Mouse (Mus musculus) embryonic facial prominence, embryonic 14.5 days (tissue): ENCODE data around the gene Glg1. TPM values are rescaled to one million over a fixed set of nuclear protein-coding genes. Genes with fewer than 3 reads are reported as not detected.
A peak's percentile ranks its signal among the peaks of the same experiment; 100 is the strongest.

Experiments used
- ATAC-seq: fragments of 200-750 bp; cut with Nextera tagmentation; 2 replicates; pipeline ENCODE4 v1.8.0; 2017; ENCODE audit warnings: low read depth, moderate number of reproducible peaks, moderate TSS enrichment
- DNase-seq: peaks from one replicate; pipeline ENCODE4 v3.0.0-alpha.2; 2015; ENCODE audit warnings: low spot score
- H3K27ac ChIP-seq: fragments of 300-500 bp; sonication (generic); replicated peaks from 2 replicates; pipeline ENCODE4 v1.5.1; 2014; ENCODE audit warnings: low read depth, mild to moderate bottlenecking, low read length, moderate library complexity
- H3K27me3 ChIP-seq: fragments of 300-500 bp; sonication (generic); replicated peaks from 2 replicates; pipeline ENCODE4 v1.6.1; 2014; ENCODE audit warnings: low read length; ENCODE audit not compliant: control insufficient read depth, insufficient read depth
- H3K36me3 ChIP-seq: fragments of 300-500 bp; sonication (generic); 2 replicates; pipeline ENCODE4 v1.6.1; 2014; ENCODE audit warnings: low read length, mixed read lengths; ENCODE audit not compliant: control insufficient read depth, insufficient read depth
- H3K4me1 ChIP-seq: fragments of 300-500 bp; sonication (generic); 2 replicates; pipeline ENCODE4 v1.6.1; 2014; ENCODE audit warnings: antibody characterized with exemption, low read length; ENCODE audit not compliant: control insufficient read depth, insufficient read depth
- H3K4me2 ChIP-seq: fragments of 300-500 bp; sonication (generic); 2 replicates; pipeline ENCODE4 v1.6.1; 2014; ENCODE audit warnings: low read depth, mild to moderate bottlenecking, low read length, moderate library complexity, mixed read lengths
- H3K4me3 ChIP-seq: fragments of 300-500 bp; sonication (generic); 2 replicates; pipeline ENCODE4 v1.5.1; 2014; ENCODE audit warnings: low read depth, mild to moderate bottlenecking, low read length
- H3K9ac ChIP-seq: fragments of 300-500 bp; sonication (generic); 2 replicates; pipeline ENCODE4 v1.6.1; 2014; ENCODE audit warnings: low read depth, mild to moderate bottlenecking, low read length, moderate library complexity, mixed read lengths
- H3K9me3 ChIP-seq: fragments of 300-500 bp; sonication (generic); 2 replicates; pipeline ENCODE4 v1.6.1; 2016; ENCODE audit warnings: low read length; ENCODE audit not compliant: control insufficient read depth
- WGBS: fragments of 180-500 bp; shearing (Covaris S2); extraction: QIAGEN DNeasy Blood & Tissue Kit; methylation state at CpG from one replicate; pipeline ENCODE4 v1.1.7; 2014; 5-methylcytosine and 5-hydroxymethylcytosine counted together
- polyA plus RNA-seq: library from polyadenylated mRNA; unstranded; fragments of >200 nt; fragmentation: Nextera tagmentation; extraction: Ambion mirVana; gene quantifications from 2 replicates; pipeline ENCODE4 v1.2.1, GENCODE M21; 2014

The Glg1 gene
- polyA plus RNA-seq, 1 experiment from 2014 or later, result 103 TPM

DNA sequence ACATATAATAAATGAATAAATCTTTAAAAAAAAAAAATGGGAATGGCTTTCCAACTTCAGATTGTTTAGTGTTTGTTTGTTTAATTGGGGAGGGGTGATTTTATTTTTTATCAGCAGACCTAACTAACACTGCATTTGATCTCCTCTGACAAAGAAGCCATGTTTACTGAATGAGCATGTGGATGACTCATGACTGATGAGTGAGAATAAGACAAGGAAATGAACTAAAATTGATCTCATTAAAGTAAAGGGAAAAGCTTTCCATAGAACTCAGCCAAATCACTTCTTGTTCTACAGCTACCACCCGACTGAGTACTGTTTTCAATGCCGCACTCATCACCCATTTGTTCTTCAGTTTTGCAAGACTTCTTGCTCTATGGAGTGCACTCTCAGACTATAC is 25.3 kb downstream of the Glg1 start:
- Histone ChIP-seq H3K4me2 (no peak overlapping the region), H3K9me3 (no peaks in the 10 kb centered on the region), H3K27me3 (no peaks in the 10 kb centered on the region), H3K4me1 (no peaks in the 10 kb centered on the region), H3K27ac (no peak overlapping the region), H3K9ac (no peak overlapping the region), H3K4me3 (no peak overlapping the region), H3K36me3 (no peaks in the 10 kb centered on the region)
- WGBS, result 90% methylated on average over 2 of the region's 2 CpGs
- DNase-seq (no peak), ATAC-seq (no peak)

DNA sequence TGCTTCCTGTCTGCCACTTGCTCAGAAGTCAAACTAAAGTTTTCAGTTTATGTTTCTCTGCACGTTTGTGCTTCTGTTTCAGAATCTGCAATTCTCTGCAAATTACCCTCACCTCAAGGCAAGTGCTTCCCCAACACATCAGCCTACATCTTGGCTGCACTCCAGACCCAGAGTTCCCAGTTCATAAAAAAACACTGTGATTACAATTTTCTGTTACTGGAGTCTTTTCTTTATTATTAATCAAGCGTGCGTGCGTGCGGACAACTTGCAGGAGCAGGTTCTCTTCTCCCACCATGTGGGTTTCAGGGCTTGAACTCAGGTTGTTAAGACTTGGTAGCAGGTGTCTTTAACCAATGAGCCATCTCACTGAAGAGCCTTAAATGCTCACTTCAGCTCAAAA is 34.9 kb downstream of the Glg1 start:
- 0 out of 2 replicates have a peak overlapping the region, but pooled peaks have one; percentile 1 for H3K27ac ChIP-seq
- peaks cover 5% of the 10 kb centered on the region for H3K4me1 ChIP-seq
- no peaks in the 10 kb centered on the region for H3K27me3 ChIP-seq
- H3K4me3 ChIP-seq, result no peak overlapping the region
- no peaks in the 10 kb centered on the region for H3K9me3 ChIP-seq
- ATAC-seq, result no peak
- H3K9ac ChIP-seq, result no peak overlapping the region
- peak; percentile 59 for DNase-seq
- 45% methylated on average over 5 of the region's 5 CpGs for WGBS
- H3K36me3 ChIP-seq, result no peaks in the 10 kb centered on the region
- H3K4me2 ChIP-seq, result no peak overlapping the region

DNA sequence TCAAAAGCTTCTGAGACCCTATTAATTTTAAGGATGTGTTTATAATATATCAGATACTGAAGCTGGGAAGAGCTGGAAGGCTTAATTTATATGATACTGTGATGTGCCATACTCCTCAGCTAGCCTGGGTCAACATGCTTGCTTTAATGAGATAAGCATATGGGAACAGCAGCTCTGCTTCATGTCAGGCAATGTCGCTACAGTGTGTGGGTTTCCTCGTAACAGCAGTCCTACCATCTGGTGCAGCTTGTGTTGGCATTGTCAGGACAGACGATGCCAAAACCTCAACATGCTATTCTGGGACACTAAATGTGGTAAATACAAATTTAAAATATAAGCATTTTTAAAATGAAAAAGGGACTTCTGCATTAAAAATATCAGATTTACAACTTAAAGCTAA is 40.9 kb downstream of the Glg1 start:
- Histone ChIP-seq H3K36me3 (peaks cover 4% of the 10 kb centered on the region; the same call in 1 of the 2 replicates), H3K4me2 (no peak overlapping the region), H3K27ac (no peak overlapping the region), H3K9ac (no peak overlapping the region), H3K4me1 (no peaks in the 10 kb centered on the region), H3K27me3 (no peaks in the 10 kb centered on the region), H3K4me3 (no peak overlapping the region), H3K9me3 (0 out of 2 replicates have a peak, but pooled peaks cover 3% of the 10 kb centered on the region)
- peak; percentile 29 for DNase-seq
- 73% methylated on average over 3 of the region's 3 CpGs for WGBS
- no peak for ATAC-seq

DNA sequence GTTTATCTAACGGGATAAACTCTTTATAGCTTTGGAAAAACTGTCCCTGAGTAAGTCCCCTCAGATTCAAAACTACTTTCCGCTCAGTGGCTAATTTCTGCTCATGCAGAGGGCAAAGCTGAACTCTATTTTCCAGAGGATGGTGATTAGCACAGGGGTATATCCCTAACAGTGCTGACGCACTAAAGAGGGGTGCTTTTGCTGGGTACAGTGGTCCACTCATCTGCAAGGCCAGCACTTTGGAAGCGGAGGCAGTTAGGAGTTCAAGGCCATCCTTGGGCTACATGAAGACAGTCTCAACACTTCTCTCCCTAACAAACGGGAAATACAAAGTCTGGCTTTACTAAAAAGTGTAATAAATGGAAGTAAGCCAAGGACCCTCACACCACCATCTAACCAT is 45.6 kb downstream of the Glg1 start:
- no peaks in the 10 kb centered on the region for H3K27me3 ChIP-seq
- H3K9me3 ChIP-seq, result 0 out of 2 replicates have a peak, but pooled peaks cover 3% of the 10 kb centered on the region
- peaks cover 4% of the 10 kb centered on the region; the same call in 1 of the 2 replicates for H3K36me3 ChIP-seq
- H3K27ac ChIP-seq, result no peak overlapping the region
- WGBS, result 84% methylated on average over 5 of the region's 5 CpGs
- H3K4me3 ChIP-seq, result no peak overlapping the region
- no peak overlapping the region for H3K4me2 ChIP-seq
- DNase-seq (no peak), ATAC-seq (no peak)
- no peak overlapping the region for H3K9ac ChIP-seq
- no peaks in the 10 kb centered on the region for H3K4me1 ChIP-seq

DNA sequence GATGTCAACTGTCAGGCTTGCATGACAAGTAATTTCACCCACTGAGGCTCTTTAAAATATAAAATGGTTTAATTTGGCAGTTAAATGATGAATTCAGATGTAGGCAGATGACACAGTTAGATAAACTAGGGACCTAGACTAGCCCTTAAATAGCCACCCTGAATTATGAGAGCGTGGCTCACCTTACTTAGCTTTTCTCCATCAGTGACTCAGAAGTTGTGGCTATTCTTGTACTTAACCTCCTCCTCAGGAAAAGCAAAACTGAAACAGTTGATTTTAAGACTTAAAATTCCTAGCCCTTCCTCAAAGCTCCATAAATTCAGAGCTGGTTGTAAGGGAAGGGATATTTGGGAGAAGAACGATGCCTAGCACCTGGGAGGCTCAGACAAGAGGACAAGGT is 47.8 kb downstream of the Glg1 start:
- ATAC-seq (no peak), DNase-seq (no peak)
- Histone ChIP-seq H3K27ac (no peak overlapping the region), H3K36me3 (no peaks in the 10 kb centered on the region), H3K4me3 (no peak overlapping the region), H3K4me2 (no peak overlapping the region), H3K9me3 (no peaks in the 10 kb centered on the region), H3K27me3 (no peaks in the 10 kb centered on the region), H3K9ac (no peak overlapping the region), H3K4me1 (no peaks in the 10 kb centered on the region)
- WGBS, result 96% methylated on average over 2 of the region's 2 CpGs

DNA sequence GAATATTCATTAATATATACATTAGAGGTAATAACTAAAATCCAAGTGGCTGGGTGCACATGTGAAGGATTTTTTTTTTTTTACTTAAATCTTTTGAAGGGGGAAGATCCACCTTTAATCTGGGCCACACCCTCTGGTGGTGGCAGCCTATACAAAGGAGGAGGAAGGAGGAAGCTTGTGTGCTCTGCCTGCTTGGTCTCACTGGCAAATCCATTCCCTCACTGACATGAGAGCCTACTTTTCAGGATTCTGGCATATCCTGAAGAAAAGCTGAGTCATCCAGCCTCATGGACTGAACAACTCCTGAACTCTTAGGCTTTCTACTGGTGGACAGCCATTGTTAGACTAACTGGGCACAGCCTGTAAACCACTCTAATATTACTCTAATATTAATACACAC is 49.1 kb downstream of the Glg1 start:
- Histone ChIP-seq H3K4me3 (no peak overlapping the region), H3K4me1 (no peaks in the 10 kb centered on the region), H3K9ac (no peak overlapping the region), H3K27me3 (no peaks in the 10 kb centered on the region), H3K27ac (no peak overlapping the region), H3K9me3 (no peaks in the 10 kb centered on the region), H3K36me3 (no peaks in the 10 kb centered on the region), H3K4me2 (no peak overlapping the region)
- ATAC-seq (no peak), DNase-seq (no peak)

DNA sequence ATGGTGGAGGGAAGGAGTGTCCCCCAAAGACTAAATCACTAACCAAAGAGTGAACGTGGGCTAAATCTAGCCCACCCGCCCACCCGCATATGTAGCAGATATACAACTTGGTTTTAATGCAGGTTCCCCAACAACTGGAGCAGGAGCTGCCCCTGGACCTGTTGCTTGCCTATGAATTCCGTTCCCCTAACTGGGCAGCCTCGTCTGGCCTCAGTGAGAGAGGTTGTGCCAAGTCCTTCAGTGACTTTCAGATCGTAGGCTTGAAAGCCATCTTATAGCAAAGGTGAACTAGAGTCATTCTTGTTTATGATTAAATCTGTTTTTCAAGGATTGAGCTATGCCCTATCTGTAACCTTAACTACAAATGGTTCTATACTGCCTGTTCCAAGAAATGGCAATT is 52.7 kb downstream of the Glg1 start:
- H3K9me3 ChIP-seq, result no peaks in the 10 kb centered on the region

DNA sequence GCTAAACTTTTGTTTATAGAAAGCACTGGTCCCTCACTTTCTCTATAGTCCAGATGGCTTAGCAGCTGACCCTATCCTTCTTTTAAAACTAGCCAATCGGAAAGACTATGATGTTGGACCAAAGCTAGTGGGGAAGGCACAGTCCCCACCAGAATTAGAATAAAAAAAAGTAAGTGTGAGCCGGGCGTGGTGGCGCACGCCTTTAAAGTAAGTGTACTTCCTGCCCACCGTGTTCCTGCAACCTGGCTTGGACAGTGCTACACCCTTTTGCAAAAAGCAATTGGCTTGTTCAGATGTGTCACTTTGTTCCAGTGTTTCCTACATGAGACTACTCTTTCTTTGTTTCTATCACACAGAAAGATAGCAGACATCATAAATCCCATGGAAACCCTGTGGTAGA is 54.0 kb downstream of the Glg1 start:
- H3K4me3 ChIP-seq, result no peak overlapping the region
- no peak overlapping the region for H3K9ac ChIP-seq
- ATAC-seq, result no peak
- 91% methylated on average over 6 of the region's 6 CpGs for WGBS
- H3K4me2 ChIP-seq, result no peak overlapping the region
- no peaks in the 10 kb centered on the region; the same call in 1 of the 2 replicates for H3K36me3 ChIP-seq
- no peaks in the 10 kb centered on the region for H3K9me3 ChIP-seq
- no peaks in the 10 kb centered on the region for H3K4me1 ChIP-seq
- DNase-seq, result no peak
- H3K27ac ChIP-seq, result no peak overlapping the region
- H3K27me3 ChIP-seq, result no peaks in the 10 kb centered on the region

More for the DNA sequence above, 52.7 kb downstream of the Glg1 start:
- ATAC-seq, result no peak
- 91% methylated on average over 6 of the region's 6 CpGs for WGBS
- H3K27ac ChIP-seq, result no peak overlapping the region
- no peaks in the 10 kb centered on the region for H3K4me1 ChIP-seq
- no peak overlapping the region for H3K9ac ChIP-seq
- no peaks in the 10 kb centered on the region for H3K27me3 ChIP-seq
- no peak overlapping the region for H3K4me3 ChIP-seq
- H3K36me3 ChIP-seq, result no peaks in the 10 kb centered on the region
- no peak for DNase-seq
- H3K4me2 ChIP-seq, result no peak overlapping the region

DNA sequence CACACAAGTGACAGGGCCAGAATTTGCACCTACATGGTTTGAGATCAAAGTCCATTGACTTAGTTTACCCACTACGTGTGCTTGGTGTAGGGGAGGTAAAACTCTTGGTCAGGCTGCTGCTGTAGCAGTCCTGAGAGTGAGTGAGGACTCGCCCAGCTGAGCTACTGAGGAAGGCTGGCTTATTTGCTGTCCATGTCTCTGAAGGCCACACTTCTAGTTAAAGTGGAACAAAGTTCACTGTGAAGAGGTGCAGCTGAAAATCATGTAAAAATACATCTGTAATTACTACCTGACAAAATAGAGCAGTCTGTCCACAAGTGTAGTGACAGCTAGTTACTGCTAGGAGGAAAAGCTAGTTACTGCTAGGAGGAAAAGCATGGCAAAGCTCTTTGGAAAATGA is 55.7 kb downstream of the Glg1 start:
- no peak overlapping the region for H3K9ac ChIP-seq
- no peak overlapping the region for H3K4me3 ChIP-seq
- no peaks in the 10 kb centered on the region for H3K27me3 ChIP-seq
- H3K4me1 ChIP-seq, result no peaks in the 10 kb centered on the region
- H3K9me3 ChIP-seq, result no peaks in the 10 kb centered on the region
- H3K27ac ChIP-seq, result no peak overlapping the region
- H3K4me2 ChIP-seq, result no peak overlapping the region
- H3K36me3 ChIP-seq, result peaks cover 8% of the 10 kb centered on the region
- ATAC-seq (no peak), DNase-seq (no peak)
- WGBS, result 92% methylated on average over 2 of the region's 2 CpGs
